ENCODE assay signal across 28 mouse cellular contexts in the genomic region with DNA sequence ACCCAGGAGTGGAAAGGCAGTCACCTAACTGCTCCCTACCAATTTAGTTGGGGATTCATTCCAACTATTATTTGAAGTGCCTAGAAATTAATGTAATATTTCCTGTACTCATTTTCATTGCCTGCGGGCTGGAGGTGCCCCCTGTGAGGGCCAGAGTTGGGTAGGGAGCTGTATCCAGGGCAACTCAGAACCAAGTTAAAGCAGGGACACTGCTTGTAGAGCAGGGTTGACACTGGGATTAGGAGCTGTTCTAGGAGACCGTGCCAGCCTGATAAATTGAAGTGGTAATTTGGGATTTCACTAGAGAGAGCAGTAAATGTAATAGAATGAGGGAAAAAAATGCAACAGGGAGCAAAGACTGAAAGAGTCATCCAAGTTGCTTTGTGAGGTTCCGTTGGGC. TPM values are rescaled to one million over a fixed set of nuclear protein-coding genes. Genes with fewer than 3 reads are reported as not detected.
"Had no signal": no experiment of that assay in that cellular context is flagged by ENCODE, and none has a peak within 500 bp of the region (broad histone marks: within the 10 kb centered on the region; RNA-seq: fewer than 3 reads in every experiment).

No protein-coding gene starts in this region.

- H3K36me3 ChIP-seq: forebrain, embryonic 15.5 days; heart, embryonic 13.5 days; heart, embryonic 15.5 days; kidney, embryonic 15.5 days; limb, embryonic 13.5 days; limb, embryonic 15.5 days; liver, embryonic 12.5 days had no signal

- DNase-seq: forebrain, postnatal 0 days; gastrocnemius, postnatal 14 days; gastrocnemius, postnatal 36 days; heart, adult 11 months; heart, adult 2 months; heart, postnatal 14 days; heart, postnatal 36 days; kidney, adult 11 months; kidney, adult 2 months; kidney, adult 9 months; kidney, postnatal 14 days; kidney, postnatal 36 days; left cerebral cortex, postnatal 4 days had no signal

- H3K9ac ChIP-seq: forebrain, embryonic 15.5 days; forebrain, postnatal 0 days; heart, embryonic 13.5 days; heart, embryonic 15.5 days; kidney, embryonic 15.5 days; limb, embryonic 13.5 days; limb, embryonic 15.5 days; liver, embryonic 12.5 days had no signal

- H3K4me1 ChIP-seq: forebrain, embryonic 15.5 days; heart, embryonic 13.5 days; heart, embryonic 15.5 days; kidney, embryonic 15.5 days; limb, embryonic 13.5 days; limb, embryonic 15.5 days; liver, embryonic 12.5 days had no signal

- H3K27ac ChIP-seq: forebrain, embryonic 15.5 days; heart, adult 2 months; heart, embryonic 13.5 days; heart, embryonic 15.5 days; hindbrain, postnatal 0 days; kidney, embryonic 15.5 days; kidney, postnatal 0 days; limb, embryonic 13.5 days; limb, embryonic 15.5 days; liver, embryonic 12.5 days had no signal

- H3K9me3 ChIP-seq: forebrain, embryonic 15.5 days; heart, embryonic 13.5 days; heart, embryonic 15.5 days; kidney, embryonic 15.5 days; limb, embryonic 13.5 days; limb, embryonic 15.5 days; liver, embryonic 12.5 days had no signal

- H3K4me2 ChIP-seq: forebrain, embryonic 15.5 days; heart, embryonic 11.5 days; heart, embryonic 13.5 days; heart, embryonic 15.5 days; kidney, embryonic 15.5 days; limb, embryonic 13.5 days; limb, embryonic 15.5 days; liver, embryonic 12.5 days had no signal

- H3K27me3 ChIP-seq: forebrain, embryonic 15.5 days; heart, embryonic 13.5 days; heart, embryonic 15.5 days; kidney, embryonic 15.5 days; limb, embryonic 13.5 days; limb, embryonic 15.5 days; liver, embryonic 12.5 days had no signal

- H3K4me3 ChIP-seq: forebrain, embryonic 15.5 days; heart, adult 2 months; heart, embryonic 13.5 days; heart, embryonic 15.5 days; kidney, embryonic 15.5 days; limb, embryonic 13.5 days; limb, embryonic 15.5 days; liver, embryonic 12.5 days had no signal

- ATAC-seq: forebrain, embryonic 15.5 days; forebrain, postnatal 0 days; hindbrain, postnatal 0 days; intestine, embryonic 16.5 days; liver, embryonic 12.5 days had no signal

RNA-seq across cellular contexts. Expression of gene 5730522E02Rik, which starts 51.5 kb away (rescaled TPM):
- total RNA-seq: gastrocnemius, adult 18-20 months; gastrocnemius, adult 8-10 months; gastrocnemius, postnatal 14 days; gastrocnemius, postnatal 36 days; heart, adult 2 months; heart, postnatal 36 days; hematopoietic stem cell, adult 5-6 weeks had no signal
- polyA plus RNA-seq: heart, adult 2 months; large intestine, adult 2 months had no signal
